Mouse (Mus musculus) ES-Bruce4 (cell line): ENCODE data around the gene Cyb561d2.

Experiments
- CTCF ChIP-seq: IDR thresholded peaks from one replicate; pipeline ENCODE4 v1.8.1; 2011; ENCODE audit warnings: low read depth, low read length
- POLR2A ChIP-seq: IDR thresholded peaks from one replicate; pipeline ENCODE4 v1.8.1; 2011; ENCODE audit warnings: low read length; ENCODE audit not compliant: insufficient read depth

DNA sequence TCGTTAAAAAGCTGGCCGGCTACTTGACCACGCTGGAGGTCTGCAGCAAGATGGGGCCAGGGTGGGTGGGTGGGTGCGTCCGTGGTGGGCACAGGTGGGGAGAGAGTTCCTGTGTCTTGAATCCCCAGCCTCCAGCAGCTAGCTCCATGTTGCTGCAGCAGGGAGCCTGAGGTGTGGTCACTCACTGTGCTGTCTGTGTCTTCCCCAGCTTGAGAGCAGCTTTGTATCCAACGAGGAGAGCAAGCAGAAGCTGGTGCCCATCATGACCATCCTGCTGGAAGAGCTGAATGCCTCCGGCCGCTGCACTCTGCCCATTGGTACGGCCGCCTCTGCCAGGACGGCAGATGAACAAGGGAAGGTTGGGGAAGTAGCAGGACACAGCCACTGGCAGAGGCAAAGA is 1.3 kb upstream of the Cyb561d2 start:
- TF ChIP-seq POLR2A (no peak), CTCF (no peak)
